Mouse (Mus musculus) kidney, embryonic 15.5 days (tissue): ENCODE data around the gene Phf23. TPM values are rescaled to one million over a fixed set of nuclear protein-coding genes. Genes with fewer than 3 reads are reported as not detected.

ENCODE experiments used
- microRNA counts: library from miRNA; unstranded; fragments of <30 nt; microRNA quantifications from one replicate; lab custom pipeline; 2016
- microRNA-seq: library from miRNA; unstranded; fragments of <30 nt; microRNA quantifications from one replicate; pipeline ENCODE4, GENCODE M21; 2016
- polyA plus RNA-seq: library from polyadenylated mRNA; unstranded; fragments of >200 nt; fragmentation: Nextera tagmentation; extraction: Ambion mirVana; gene quantifications from 2 replicates; pipeline ENCODE4 v1.2.1, GENCODE M21; 2015

Gene Phf23
- polyA plus RNA-seq, 1 experiment from 2014 or later = 78.8 TPM

MicroRNAs encoded within 50 kb of the gene (microRNA counts, 519-probe panel; counts per million panel counts)
- microRNA mmu-miR-324-3p (lab: Ali Mortazavi, UCI) (31.7 counts per million), microRNA mmu-miR-324-5p (lab: Ali Mortazavi, UCI) (2,537 counts per million, percentile 46 among the panel's probes with 10 or more counts)

Small RNAs within 50 kb of the gene (microRNA-seq; reads per million reads assigned to microRNA genes)
- gene Gm44349 (not detected), gene Mir324 (2,144 reads per million, percentile 85 among the genes with 10 or more reads in this experiment)

Other genes starting within 250 kb of the Phf23 start
- gene Polr2a, start 237.1 kb upstream of the Phf23 start, polyA plus RNA-seq = 29.9 and 31.1 TPM in 2 replicates
- 0.27 and 0.36 TPM in 2 replicates for gene Slc35g3, start 233.8 kb upstream of the Phf23 start, polyA plus RNA-seq
- 1.9 and 2.8 TPM in 2 replicates for gene Zbtb4, start 229.9 kb upstream of the Phf23 start, polyA plus RNA-seq
- 11.4 and 12.3 TPM in 2 replicates for gene Chrnb1, start 199.8 kb upstream of the Phf23 start, polyA plus RNA-seq
- gene Fgf11, start 193.9 kb upstream of the Phf23 start, polyA plus RNA-seq = 2.0 and 2.5 TPM in 2 replicates
- 8.3 TPM in 2 replicates for gene Tmem102, start 190.2 kb upstream of the Phf23 start, polyA plus RNA-seq
- not detected in 2 replicates for gene Gm39566, start 180.5 kb upstream of the Phf23 start, polyA plus RNA-seq
- not detected in 2 replicates for gene Spem2, start 177.3 kb upstream of the Phf23 start, polyA plus RNA-seq
- gene Spem1, start 173.6 kb upstream of the Phf23 start, polyA plus RNA-seq = 0.14 and 0.32 TPM in 2 replicates
- 5.6 and 7.6 TPM in 2 replicates for gene Nlgn2, start 158.0 kb upstream of the Phf23 start, polyA plus RNA-seq
- 409 and 443 TPM in 2 replicates for gene Tmem256, start 157.3 kb upstream of the Phf23 start, polyA plus RNA-seq
- gene Plscr3, start 149.4 kb upstream of the Phf23 start, polyA plus RNA-seq = 96.5 and 105 TPM in 2 replicates
- gene Tnk1, start 137.0 kb upstream of the Phf23 start, polyA plus RNA-seq = 5.8 and 7.3 TPM in 2 replicates
- 0.32 TPM in 1 of 2 replicates, not detected in the other for gene Tmem95, start 117.8 kb upstream of the Phf23 start, polyA plus RNA-seq
- 9.4 and 10.1 TPM in 2 replicates for gene Kctd11, start 114.4 kb upstream of the Phf23 start, polyA plus RNA-seq
- 0.58 and 0.62 TPM in 2 replicates for gene Acap1, start 100.2 kb upstream of the Phf23 start, polyA plus RNA-seq
- gene 2810408A11Rik, start 94.8 kb upstream of the Phf23 start, polyA plus RNA-seq = 12.6 and 13.0 TPM in 2 replicates
- 9.3 and 10.8 TPM in 2 replicates for gene Neurl4, start 94.7 kb upstream of the Phf23 start, polyA plus RNA-seq
- gene Gps2, start 81.9 kb upstream of the Phf23 start, polyA plus RNA-seq = 77.8 and 86.2 TPM in 2 replicates
- 1,729 and 1,795 TPM in 2 replicates for gene Eif5a, start 73.8 kb upstream of the Phf23 start, polyA plus RNA-seq
- gene Ybx2, start 60.0 kb upstream of the Phf23 start, polyA plus RNA-seq = 6.3 and 7.5 TPM in 2 replicates
- gene Slc2a4, start 47.6 kb upstream of the Phf23 start, polyA plus RNA-seq = 17.3 and 22.1 TPM in 2 replicates
- 173 and 178 TPM in 2 replicates for gene Cldn7, start 31.0 kb upstream of the Phf23 start, polyA plus RNA-seq
- gene Ctdnep1, start 14.6 kb upstream of the Phf23 start, polyA plus RNA-seq = 31.0 and 31.7 TPM in 2 replicates
- gene Elp5, start 13.3 kb upstream of the Phf23 start, polyA plus RNA-seq = 116 and 120 TPM in 2 replicates
- 447 and 450 TPM in 2 replicates for gene Gabarap, start 4.6 kb upstream of the Phf23 start, polyA plus RNA-seq
- 38.2 and 43.2 TPM in 2 replicates for gene Dvl2, start 4.8 kb downstream of the Phf23 start, polyA plus RNA-seq
- gene Acadvl, start 19.6 kb downstream of the Phf23 start, polyA plus RNA-seq = 78.1 and 83.0 TPM in 2 replicates
- 12.9 and 15.2 TPM in 2 replicates for gene Dlg4, start 21.2 kb downstream of the Phf23 start, polyA plus RNA-seq
- gene Asgr1, start 58.3 kb downstream of the Phf23 start, polyA plus RNA-seq = 1.3 and 2.3 TPM in 2 replicates
- 0.18 and 0.28 TPM in 2 replicates for gene Asgr2, start 96.9 kb downstream of the Phf23 start, polyA plus RNA-seq
- gene Mgl2, start 134.6 kb downstream of the Phf23 start, polyA plus RNA-seq = 0.27 and 0.31 TPM in 2 replicates
- gene Clec10a, start 160.4 kb downstream of the Phf23 start, polyA plus RNA-seq = 1.8 TPM in 1 of 2 replicates, not detected in the other
- 4.3 and 5.8 TPM in 2 replicates for gene Slc16a11, start 217.0 kb downstream of the Phf23 start, polyA plus RNA-seq
- gene Slc16a13, start 225.3 kb downstream of the Phf23 start, polyA plus RNA-seq = 13.3 TPM in 2 replicates
- 26.9 and 28.4 TPM in 2 replicates for gene Bcl6b, start 234.0 kb downstream of the Phf23 start, polyA plus RNA-seq
- 178 and 179 TPM in 2 replicates for gene 0610010K14Rik, start 242.1 kb downstream of the Phf23 start, polyA plus RNA-seq
- 10.4 and 13.0 TPM in 2 replicates for gene Gm21988, start 244.1 kb downstream of the Phf23 start, polyA plus RNA-seq
- 203 and 212 TPM in 2 replicates for gene Rnasek, start 244.1 kb downstream of the Phf23 start, polyA plus RNA-seq